In the genomic region with DNA sequence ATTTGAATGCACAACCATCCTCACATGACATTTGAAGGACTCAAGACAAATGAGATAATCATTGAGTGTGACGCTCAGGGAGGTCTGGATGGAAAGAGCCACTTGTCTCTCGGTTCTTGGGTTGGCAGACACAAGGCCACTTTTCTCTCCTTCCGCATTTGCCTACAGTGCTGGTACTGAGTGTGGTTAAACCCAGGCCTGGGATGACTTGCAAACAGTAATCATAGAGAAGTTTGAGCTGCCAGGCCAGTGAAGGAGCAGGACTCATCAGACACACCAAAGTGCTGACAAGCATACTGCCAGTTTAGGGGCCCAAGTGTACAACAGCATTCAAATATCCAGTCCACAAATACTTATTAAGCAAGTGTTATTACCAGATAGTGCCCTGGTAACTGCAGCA, we compare ENCODE assay signal across 11 mouse cellular contexts.
DNase-seq lines count a peak whose midpoint lies in the region; ATAC-seq and TF ChIP-seq lines count a peak whose summit lies in the region.
"Had no signal": no experiment of that assay in that cellular context is flagged by ENCODE, and none has a peak within 500 bp of the region (broad histone marks: within the 10 kb centered on the region; RNA-seq: fewer than 3 reads in every experiment).

No protein-coding gene starts in this region.

- H3K27ac ChIP-seq in heart, adult 2 months = no peak overlapping the region; the same call in 1 of the 2 replicates
- 0 out of 2 replicates have a peak overlapping the region, but pooled peaks have one; percentile 45 for H3K27ac ChIP-seq in midbrain, embryonic 13.5 days
- H3K27ac ChIP-seq in midbrain, embryonic 11.5 days (ENCODE audit: low read depth, low read length) = no peak overlapping the region
- peak overlapping the region; percentile 91 for H3K27ac ChIP-seq in limb, embryonic 12.5 days
- peak overlapping the region; percentile 61 for H3K27ac ChIP-seq in stomach, embryonic 16.5 days (ENCODE audit: low read length)

- H3K4me1 ChIP-seq in heart, adult 2 months (ENCODE audit: control insufficient read depth, insufficient read depth, low read length) = peaks cover 14% of the 10 kb centered on the region
- H3K4me1 ChIP-seq in midbrain, embryonic 13.5 days (replicated peaks) = 0 out of 2 replicates have a peak, but pooled peaks cover 7% of the 10 kb centered on the region
- no peaks in the 10 kb centered on the region for H3K4me1 ChIP-seq in midbrain, embryonic 11.5 days (ENCODE audit: control insufficient read depth, insufficient read depth, low read length)
- peaks cover 64% of the 10 kb centered on the region for H3K4me1 ChIP-seq in limb, embryonic 12.5 days (replicated peaks)
- peaks cover 46% of the 10 kb centered on the region for H3K4me1 ChIP-seq in stomach, embryonic 16.5 days (ENCODE audit: control insufficient read depth, insufficient read depth, low read length)

- no peak overlapping the region for H3K9ac ChIP-seq in heart, adult 2 months (ENCODE audit: low read depth, low read length)
- H3K9ac ChIP-seq in midbrain, embryonic 13.5 days (replicated peaks) = no peak overlapping the region
- no peak overlapping the region for H3K9ac ChIP-seq in midbrain, embryonic 11.5 days (ENCODE audit: low read length)
- H3K9ac ChIP-seq in limb, embryonic 12.5 days (replicated peaks) = 0 out of 2 replicates have a peak overlapping the region, but pooled peaks have one; percentile 18
- no peak overlapping the region for H3K9ac ChIP-seq in stomach, embryonic 16.5 days (ENCODE audit: low read length)

- H3K4me2 ChIP-seq in midbrain, embryonic 13.5 days (replicated peaks) = no peak overlapping the region
- no peak overlapping the region for H3K4me2 ChIP-seq in midbrain, embryonic 11.5 days
- no peak overlapping the region for H3K4me2 ChIP-seq in limb, embryonic 12.5 days
- no peak overlapping the region for H3K4me2 ChIP-seq in stomach, embryonic 16.5 days (ENCODE audit: low read depth, low read length)

- peak; percentile 94 for DNase-seq in heart, adult 11 months
- no peak for DNase-seq in heart, adult 2 months
- no peak for DNase-seq in midbrain, embryonic 11.5 days (ENCODE audit: low spot score, missing footprints)
- DNase-seq in layer of hippocampus, postnatal 25 days (ENCODE audit: extremely low spot score in 1 of 2, low spot score in 1 of 2) = no peak
- DNase-seq in adrenal gland, adult 18-20 months (ENCODE audit: low spot score in 2 of 2) = no peak
- DNase-seq: B cell, adult 2 months; gastrocnemius, postnatal 36 days had no signal

- H3K27me3 ChIP-seq in heart, adult 2 months (ENCODE audit: control insufficient read depth, insufficient read depth, low read length) = no peaks in the 10 kb centered on the region
- no peaks in the 10 kb centered on the region for H3K27me3 ChIP-seq in midbrain, embryonic 13.5 days
- H3K27me3 ChIP-seq in midbrain, embryonic 11.5 days (ENCODE audit: control insufficient read depth, insufficient read depth, low read length) = no peaks in the 10 kb centered on the region
- no peaks in the 10 kb centered on the region for H3K27me3 ChIP-seq in limb, embryonic 12.5 days
- no peaks in the 10 kb centered on the region for H3K27me3 ChIP-seq in stomach, embryonic 16.5 days (ENCODE audit: control insufficient read depth, insufficient read depth, low read length)

- no peak for ATAC-seq in midbrain, embryonic 13.5 days
- no peak for ATAC-seq in midbrain, embryonic 11.5 days (ENCODE audit: low FRiP score)
- no peak for ATAC-seq in limb, embryonic 12.5 days (ENCODE audit: insufficient number of reproducible peaks, insufficient read depth, low FRiP score, low TSS enrichment, low read depth)
- ATAC-seq in stomach, embryonic 16.5 days (ENCODE audit: insufficient read depth, low FRiP score) = no peak
- ATAC-seq: lung, postnatal 0 days had no signal

- 68% methylated on average over 3 of the region's 3 CpGs for whole genome bisulfite sequencing in heart, adult 2 months
- 83% methylated on average over 3 of the region's 3 CpGs for WGBS in midbrain, embryonic 13.5 days
- WGBS in midbrain, embryonic 11.5 days = 91% methylated on average over 3 of the region's 3 CpGs
- WGBS in limb, embryonic 12.5 days = 79% methylated on average over 3 of the region's 3 CpGs
- WGBS in stomach, embryonic 16.5 days = 65% methylated on average over 3 of the region's 3 CpGs

- TF ChIP-seq EP300 in heart, adult 2 months (IDR thresholded peaks at IDR 0.05; ENCODE audit: insufficient read depth, low read depth, low read length) = no peak

- no peaks in the 10 kb centered on the region for H3K9me3 ChIP-seq in midbrain, embryonic 13.5 days
- H3K9me3 ChIP-seq in midbrain, embryonic 11.5 days (ENCODE audit: control insufficient read depth, low read length) = no peaks in the 10 kb centered on the region
- no peaks in the 10 kb centered on the region for H3K9me3 ChIP-seq in limb, embryonic 12.5 days
- H3K9me3 ChIP-seq in stomach, embryonic 16.5 days (replicated peaks; ENCODE audit: control insufficient read depth, low read length) = no peaks in the 10 kb centered on the region

- no peaks in the 10 kb centered on the region for H3K36me3 ChIP-seq in heart, adult 2 months (ENCODE audit: control insufficient read depth, insufficient read depth, low read length)
- peaks cover 5% of the 10 kb centered on the region; the same call in 1 of the 2 replicates for H3K36me3 ChIP-seq in midbrain, embryonic 13.5 days
- no peaks in the 10 kb centered on the region for H3K36me3 ChIP-seq in midbrain, embryonic 11.5 days (ENCODE audit: control insufficient read depth, insufficient read depth, low read length)
- peaks cover 13% of the 10 kb centered on the region; the same call in 1 of the 2 replicates for H3K36me3 ChIP-seq in limb, embryonic 12.5 days
- H3K36me3 ChIP-seq in stomach, embryonic 16.5 days (ENCODE audit: control insufficient read depth, insufficient read depth, low read length) = no peaks in the 10 kb centered on the region

- H3K4me3 ChIP-seq in heart, adult 2 months = no peak overlapping the region
- H3K4me3 ChIP-seq in midbrain, embryonic 13.5 days (replicated peaks) = no peak overlapping the region
- H3K4me3 ChIP-seq in midbrain, embryonic 11.5 days (ENCODE audit: low read depth, low read length) = no peak overlapping the region
- H3K4me3 ChIP-seq in limb, embryonic 12.5 days (replicated peaks) = no peak overlapping the region
- no peak overlapping the region for H3K4me3 ChIP-seq in stomach, embryonic 16.5 days (replicated peaks; ENCODE audit: low read length)

- intact Hi-C loops in heart, adult 2 months (cut with DNase I) = loop anchor here (5.0 kb wide), 1 partner anchor 87 kb away; no protein-coding TSS in a partner anchor

- no peak for TF ChIP-seq POLR2A in heart, adult 2 months (IDR thresholded peaks at IDR 0.05; ENCODE audit: insufficient read depth, low read depth, low read length)

- no peak for TF ChIP-seq CTCF in heart, adult 2 months (IDR thresholded peaks at IDR 0.05)

- no peaks in the 10 kb centered on the region for H3K79me2 ChIP-seq in heart, adult 2 months (replicated peaks; ENCODE audit: control insufficient read depth, insufficient read depth, low read length)

Comparison
In these comparisons a context has a peak if more than half of its experiments do, and no peak if none do; other contexts are left out.
1. H3K27ac ChIP-seq: peak in midbrain, embryonic 13.5 days (single experiment), limb, embryonic 12.5 days (single experiment) and stomach, embryonic 16.5 days (single experiment); none in heart, adult 2 months (single experiment) and midbrain, embryonic 11.5 days (single experiment).